Mouse (Mus musculus) E14TG2a.4 (cell line): ENCODE data around the gene Ppard.
A peak's percentile ranks its signal among the peaks of the same experiment; 100 is the strongest.

Source experiments
- H3K27me3 ChIP-seq: 2 replicates; pipeline ENCODE4 v1.6.1; 2014; ENCODE audit warnings: low read length, control low read depth; ENCODE audit not compliant: insufficient read depth
- H3K36me3 ChIP-seq: 2 replicates; pipeline ENCODE4 v1.6.1; 2014; ENCODE audit warnings: low read length, control low read depth; ENCODE audit not compliant: insufficient read depth
- H3K4me1 ChIP-seq: replicated peaks from 2 replicates; pipeline ENCODE4 v1.6.1; 2014; ENCODE audit warnings: low read depth, low read length, control low read depth
- H3K4me3 ChIP-seq: replicated peaks from 2 replicates; pipeline ENCODE4 v1.5.1; 2014; ENCODE audit warnings: mild to moderate bottlenecking, low read length
- H3K9me3 ChIP-seq: 2 replicates; pipeline ENCODE4 v1.6.1; 2014; ENCODE audit warnings: low read length, control low read depth
- CTCF ChIP-seq: conservative IDR thresholded peaks from 2 replicates; pipeline ENCODE4 v1.5.1; 2014; ENCODE audit warnings: low read length
- NANOG ChIP-seq: IDR thresholded peaks from 2 replicates; pipeline ENCODE4 v1.6.1; 2014; ENCODE audit warnings: borderline replicate concordance, low read length, mixed read lengths
- POU5F1 ChIP-seq: IDR thresholded peaks from 2 replicates; pipeline ENCODE4 v1.6.1; 2014; ENCODE audit warnings: low read length, borderline replicate concordance

The Ppard gene

GRCm38 (mm10) chr17:28232475-28233060, at the start of gene Ppard:
Ppard (plus strand) TSS chr17:28232700.
- H3K4me3 ChIP-seq, result peak within 1 kb of the TSS; percentile 88
- TF ChIP-seq CTCF (peak; percentile 87), POU5F1 (no peak), NANOG (no peak)
- H3K9me3 ChIP-seq, result no peaks in the 10 kb centered on the region
- peaks cover 89% of the 10 kb centered on the region for H3K4me1 ChIP-seq
- H3K36me3 ChIP-seq, result peaks cover 46% of the 10 kb centered on the region
- H3K27me3 ChIP-seq, result no peaks in the 10 kb centered on the region

DNA sequence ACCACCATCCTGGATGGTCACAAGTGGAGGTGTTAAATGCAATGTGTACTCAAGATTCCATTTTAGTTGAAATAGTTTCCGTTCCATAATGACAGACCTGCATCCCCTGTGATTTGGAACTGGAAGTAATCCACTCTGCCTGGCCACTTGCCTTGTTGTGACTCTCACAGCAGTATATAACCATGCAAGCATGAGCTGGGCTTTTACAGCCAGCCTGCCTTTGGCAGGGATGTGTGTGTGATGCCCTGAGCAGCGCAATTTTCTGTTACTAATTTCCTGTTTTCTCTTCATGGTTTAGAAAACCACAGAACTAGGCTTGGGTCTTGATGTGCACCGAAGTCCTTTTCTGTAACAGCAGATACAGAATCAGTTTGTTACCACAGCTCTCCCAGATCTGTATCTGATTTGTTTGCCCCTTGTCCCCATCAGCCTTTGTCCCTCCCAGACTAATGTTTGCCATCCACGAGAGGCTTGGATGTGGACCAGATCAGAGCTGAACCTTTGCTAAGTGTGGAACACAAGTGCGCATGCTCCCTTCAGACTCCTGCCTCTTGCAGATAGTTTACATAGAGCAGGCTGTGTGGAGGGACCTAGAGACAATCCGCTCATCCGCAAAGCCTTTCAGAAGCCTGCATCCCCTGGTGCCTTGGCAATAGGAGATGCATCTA, 47.4 kb upstream of the Ppard start:
- TF ChIP-seq NANOG, result no peak
- no peak for TF ChIP-seq CTCF
- TF ChIP-seq POU5F1, result no peak
- peaks cover 29% of the 10 kb centered on the region for H3K4me1 ChIP-seq
- no peak overlapping the region for H3K4me3 ChIP-seq
- H3K9me3 ChIP-seq, result no peaks in the 10 kb centered on the region
- H3K36me3 ChIP-seq, result peaks cover 8% of the 10 kb centered on the region
- peaks cover 5% of the 10 kb centered on the region; the same call in 1 of the 2 replicates for H3K27me3 ChIP-seq

DNA sequence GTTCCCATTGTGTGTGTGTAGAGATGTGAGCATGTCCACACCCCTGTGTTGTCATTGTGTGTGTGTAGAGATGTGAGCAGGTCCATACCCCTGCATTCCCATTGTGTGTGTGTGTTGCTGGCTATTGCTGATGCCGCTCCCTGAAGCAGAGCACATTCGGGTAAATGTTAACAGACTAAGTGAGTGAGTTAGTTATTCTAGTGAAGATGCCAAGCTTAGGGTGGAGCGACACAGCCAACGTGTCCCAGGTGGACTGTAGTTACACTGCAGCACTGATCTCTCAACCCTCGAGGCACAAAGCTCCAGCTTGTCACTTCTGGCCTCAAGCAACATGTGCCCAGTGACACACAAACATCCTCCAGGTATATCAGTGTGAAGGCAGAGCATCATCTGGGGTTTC, 44.2 kb upstream of the Ppard start:
- Histone ChIP-seq H3K27me3 (peaks cover 3% of the 10 kb centered on the region; the same call in 1 of the 2 replicates), H3K9me3 (no peaks in the 10 kb centered on the region), H3K36me3 (peaks cover 29% of the 10 kb centered on the region), H3K4me1 (no peaks in the 10 kb centered on the region), H3K4me3 (no peak overlapping the region)
- no peak for TF ChIP-seq NANOG
- no peak for TF ChIP-seq POU5F1
- TF ChIP-seq CTCF, result no peak

GRCm38 (mm10) chr17:28192754-28193153, 39.7 kb upstream of the Ppard start:
- Histone ChIP-seq H3K4me1 (peaks cover 15% of the 10 kb centered on the region), H3K9me3 (no peaks in the 10 kb centered on the region), H3K4me3 (no peak overlapping the region), H3K36me3 (peaks cover 42% of the 10 kb centered on the region), H3K27me3 (no peaks in the 10 kb centered on the region)
- TF ChIP-seq CTCF (0 out of 2 replicates have a peak, but pooled peaks have one; percentile 14), POU5F1 (no peak), NANOG (no peak)

DNA sequence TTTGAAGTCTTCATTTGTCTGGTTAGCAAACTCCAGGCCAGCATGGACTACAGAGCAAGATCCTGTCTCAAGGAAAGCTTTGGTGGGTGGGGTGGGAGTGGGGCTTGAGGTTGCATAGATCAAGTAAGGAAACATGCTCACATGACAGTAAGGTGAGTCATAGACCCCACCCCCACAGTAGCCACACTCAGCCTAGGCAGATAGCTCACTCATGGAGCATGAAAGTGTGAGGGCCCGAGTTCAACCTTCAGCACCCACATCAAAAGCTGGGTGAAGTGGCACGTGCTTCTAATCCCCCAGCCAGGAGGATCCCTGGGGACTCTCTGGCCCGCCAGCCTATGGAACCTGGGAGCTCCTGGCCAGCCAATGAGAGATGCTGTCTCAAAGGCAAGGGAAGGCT, 38.9 kb upstream of the Ppard start:
- TF ChIP-seq NANOG, result no peak
- TF ChIP-seq POU5F1, result no peak
- no peak for TF ChIP-seq CTCF
- no peak overlapping the region for H3K4me3 ChIP-seq
- peaks cover 49% of the 10 kb centered on the region for H3K36me3 ChIP-seq
- H3K9me3 ChIP-seq, result no peaks in the 10 kb centered on the region
- H3K4me1 ChIP-seq, result peaks cover 17% of the 10 kb centered on the region
- H3K27me3 ChIP-seq, result no peaks in the 10 kb centered on the region

- Histone ChIP-seq H3K36me3 (peaks cover 45% of the 10 kb centered on the region), H3K4me3 (no peak overlapping the region), H3K9me3 (no peaks in the 10 kb centered on the region), H3K27me3 (no peaks in the 10 kb centered on the region), H3K4me1 (peaks cover 24% of the 10 kb centered on the region)
- TF ChIP-seq POU5F1 (no peak), CTCF (no peak), NANOG (no peak)
Measured at GRCm38 (mm10) chr17:28195033-28195432, 37.5 kb upstream of the Ppard start.

GRCm38 (mm10) chr17:28197646-28198045, 34.9 kb upstream of the Ppard start:
- Histone ChIP-seq H3K27me3 (peaks cover 2% of the 10 kb centered on the region; the same call in 1 of the 2 replicates), H3K4me1 (peaks cover 50% of the 10 kb centered on the region), H3K4me3 (0 out of 2 replicates have a peak overlapping the region, but pooled peaks have one; percentile 7), H3K36me3 (peaks cover 38% of the 10 kb centered on the region), H3K9me3 (no peaks in the 10 kb centered on the region)
- no peak for TF ChIP-seq CTCF
- no peak for TF ChIP-seq POU5F1
- no peak for TF ChIP-seq NANOG

DNA sequence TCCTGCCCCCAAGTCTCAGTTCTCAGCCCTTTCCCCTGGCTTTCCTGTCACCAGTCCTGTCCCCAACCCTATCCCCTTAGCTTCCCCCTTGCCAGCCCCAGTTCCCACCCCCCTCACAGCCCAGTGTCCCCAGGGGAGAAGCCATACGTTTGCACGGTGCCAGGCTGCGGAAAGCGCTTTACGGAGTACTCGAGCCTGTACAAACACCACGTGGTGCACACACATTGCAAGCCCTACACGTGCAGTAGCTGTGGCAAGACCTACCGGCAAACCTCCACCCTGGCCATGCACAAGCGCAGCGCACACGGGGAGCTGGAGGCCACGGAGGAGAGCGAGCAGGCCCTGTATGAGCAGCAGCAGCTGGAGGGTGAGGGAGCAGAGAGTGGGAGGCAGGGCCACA, 30.5 kb upstream of the Ppard start:
- no peak for TF ChIP-seq POU5F1
- no peak for TF ChIP-seq CTCF
- TF ChIP-seq NANOG, result no peak
- Histone ChIP-seq H3K9me3 (no peaks in the 10 kb centered on the region), H3K4me1 (peaks cover 72% of the 10 kb centered on the region), H3K4me3 (no peak overlapping the region; the same call in 1 of the 2 replicates), H3K27me3 (peaks cover 9% of the 10 kb centered on the region; the same call in 1 of the 2 replicates), H3K36me3 (peaks cover 22% of the 10 kb centered on the region)
